Mouse (Mus musculus): Measurements from ENCODE around the gene Scrn1. TPM values are rescaled to one million over a fixed set of nuclear protein-coding genes. Genes with fewer than 3 reads are reported as not detected.

Gene Scrn1
- polyA plus RNA-seq, 1 experiment from 2014 or later = 0.34 TPM

- Histone ChIP-seq H3K27me3 (ENCODE audit: control insufficient read depth, insufficient read depth, low read depth, low read length) (no peaks in the 10 kb centered on the region), H3K36me3 (ENCODE audit: control insufficient read depth, insufficient read depth) (no peaks in the 10 kb centered on the region), H3K4me1 (ENCODE audit: control insufficient read depth, low read depth, low read length) (no peaks in the 10 kb centered on the region), H3K9me3 (replicated peaks; ENCODE audit: control insufficient read depth, low read length) (no peaks in the 10 kb centered on the region), H3K27ac (ENCODE audit: low read length) (no peak overlapping the region), H3K9ac (ENCODE audit: low read depth, low read length) (no peak overlapping the region), H3K4me3 (ENCODE audit: low read depth, low read length) (no peak overlapping the region), H3K4me2 (ENCODE audit: low read depth, low read length) (no peak overlapping the region)
- no peak for ATAC-seq (ENCODE audit: low read depth)
- WGBS (ENCODE audit: insufficient replicate concordance) = 59% methylated on average over 5 of the region's 5 CpGs
Measured at GRCm38 (mm10) chr6:54478646-54479324, 87.5 kb downstream of the Scrn1 start.

- Histone ChIP-seq H3K27me3 (ENCODE audit: control insufficient read depth, insufficient read depth, low read depth, low read length) (no peaks in the 10 kb centered on the region), H3K4me2 (ENCODE audit: low read depth, low read length) (no peak overlapping the region), H3K9me3 (replicated peaks; ENCODE audit: control insufficient read depth, low read length) (no peaks in the 10 kb centered on the region), H3K4me1 (ENCODE audit: control insufficient read depth, low read depth, low read length) (no peaks in the 10 kb centered on the region), H3K9ac (ENCODE audit: low read depth, low read length) (no peak overlapping the region), H3K27ac (ENCODE audit: low read length) (no peak overlapping the region), H3K36me3 (ENCODE audit: control insufficient read depth, insufficient read depth) (no peaks in the 10 kb centered on the region), H3K4me3 (ENCODE audit: low read depth, low read length) (no peak overlapping the region)
- no peak for ATAC-seq (ENCODE audit: low read depth)
- 71% methylated on average over 19 of the region's 19 CpGs for WGBS (ENCODE audit: insufficient replicate concordance)
Measured at GRCm38 (mm10) chr6:54475926-54476667, 90.2 kb downstream of the Scrn1 start.

GRCm38 (mm10) chr6:54472846-54473715, 93.2 kb downstream of the Scrn1 start:
- H3K4me2 ChIP-seq (ENCODE audit: low read depth, low read length) = no peak overlapping the region
- H3K4me1 ChIP-seq (ENCODE audit: control insufficient read depth, low read depth, low read length) = no peaks in the 10 kb centered on the region
- H3K27ac ChIP-seq (ENCODE audit: low read length) = no peak overlapping the region
- H3K9ac ChIP-seq (ENCODE audit: low read depth, low read length) = no peak overlapping the region
- no peak for ATAC-seq (ENCODE audit: low read depth)
- no peak overlapping the region for H3K4me3 ChIP-seq (ENCODE audit: low read depth, low read length)
- H3K27me3 ChIP-seq (ENCODE audit: control insufficient read depth, insufficient read depth, low read depth, low read length) = no peaks in the 10 kb centered on the region
- H3K36me3 ChIP-seq (ENCODE audit: control insufficient read depth, insufficient read depth) = no peaks in the 10 kb centered on the region
- no peaks in the 10 kb centered on the region for H3K9me3 ChIP-seq (replicated peaks; ENCODE audit: control insufficient read depth, low read length)
- 55% methylated on average over 8 of the region's 8 CpGs for WGBS (ENCODE audit: insufficient replicate concordance)

- Histone ChIP-seq H3K27me3 (ENCODE audit: control insufficient read depth, insufficient read depth, low read depth, low read length) (no peaks in the 10 kb centered on the region), H3K36me3 (ENCODE audit: control insufficient read depth, insufficient read depth) (no peaks in the 10 kb centered on the region), H3K4me3 (ENCODE audit: low read depth, low read length) (no peak overlapping the region), H3K4me2 (ENCODE audit: low read depth, low read length) (no peak overlapping the region), H3K27ac (ENCODE audit: low read length) (no peak overlapping the region), H3K9ac (ENCODE audit: low read depth, low read length) (no peak overlapping the region), H3K4me1 (ENCODE audit: control insufficient read depth, low read depth, low read length) (no peaks in the 10 kb centered on the region), H3K9me3 (replicated peaks; ENCODE audit: control insufficient read depth, low read length) (no peaks in the 10 kb centered on the region)
- 59% methylated on average over 7 of the region's 7 CpGs for WGBS (ENCODE audit: insufficient replicate concordance)
- no peak for ATAC-seq (ENCODE audit: low read depth)
Measured at GRCm38 (mm10) chr6:54471866-54472265, 94.4 kb downstream of the Scrn1 start.

GRCm38 (mm10) chr6:54467371-54467770, 98.9 kb downstream of the Scrn1 start:
- no peak overlapping the region for H3K4me2 ChIP-seq (ENCODE audit: low read depth, low read length)
- H3K9ac ChIP-seq (ENCODE audit: low read depth, low read length) = no peak overlapping the region
- no peaks in the 10 kb centered on the region for H3K4me1 ChIP-seq (ENCODE audit: control insufficient read depth, low read depth, low read length)
- no peak for ATAC-seq (ENCODE audit: low read depth)
- H3K36me3 ChIP-seq (ENCODE audit: control insufficient read depth, insufficient read depth) = no peaks in the 10 kb centered on the region
- 63% methylated on average over 3 of the region's 3 CpGs for WGBS (ENCODE audit: insufficient replicate concordance)
- no peak overlapping the region for H3K4me3 ChIP-seq (ENCODE audit: low read depth, low read length)
- no peak overlapping the region for H3K27ac ChIP-seq (ENCODE audit: low read length)
- no peaks in the 10 kb centered on the region for H3K27me3 ChIP-seq (ENCODE audit: control insufficient read depth, insufficient read depth, low read depth, low read length)
- H3K9me3 ChIP-seq (replicated peaks; ENCODE audit: control insufficient read depth, low read length) = no peaks in the 10 kb centered on the region

GRCm38 (mm10) chr6:54464926-54465325, 101.4 kb downstream of the Scrn1 start:
- WGBS (ENCODE audit: insufficient replicate concordance) = 48% methylated on average over 4 of the region's 4 CpGs
- no peaks in the 10 kb centered on the region for H3K27me3 ChIP-seq (ENCODE audit: control insufficient read depth, insufficient read depth, low read depth, low read length)
- no peak for ATAC-seq (ENCODE audit: low read depth)
- H3K36me3 ChIP-seq (ENCODE audit: control insufficient read depth, insufficient read depth) = no peaks in the 10 kb centered on the region
- no peak overlapping the region for H3K4me2 ChIP-seq (ENCODE audit: low read depth, low read length)
- no peak overlapping the region for H3K27ac ChIP-seq (ENCODE audit: low read length)
- H3K4me1 ChIP-seq (ENCODE audit: control insufficient read depth, low read depth, low read length) = no peaks in the 10 kb centered on the region
- H3K9ac ChIP-seq (ENCODE audit: low read depth, low read length) = no peak overlapping the region
- H3K9me3 ChIP-seq (replicated peaks; ENCODE audit: control insufficient read depth, low read length) = no peaks in the 10 kb centered on the region
- no peak overlapping the region for H3K4me3 ChIP-seq (ENCODE audit: low read depth, low read length)

- Histone ChIP-seq H3K27me3 (ENCODE audit: control insufficient read depth, insufficient read depth, low read depth, low read length) (no peaks in the 10 kb centered on the region), H3K4me1 (ENCODE audit: control insufficient read depth, low read depth, low read length) (no peaks in the 10 kb centered on the region), H3K4me2 (ENCODE audit: low read depth, low read length) (no peak overlapping the region), H3K27ac (ENCODE audit: low read length) (no peak overlapping the region), H3K9me3 (replicated peaks; ENCODE audit: control insufficient read depth, low read length) (no peaks in the 10 kb centered on the region), H3K4me3 (ENCODE audit: low read depth, low read length) (no peak overlapping the region), H3K36me3 (ENCODE audit: control insufficient read depth, insufficient read depth) (no peaks in the 10 kb centered on the region), H3K9ac (ENCODE audit: low read depth, low read length) (no peak overlapping the region)
- ATAC-seq (ENCODE audit: low read depth) = no peak
- WGBS (ENCODE audit: insufficient replicate concordance) = 36% methylated on average over 8 of the region's 8 CpGs
Measured at GRCm38 (mm10) chr6:54463701-54464458, 102.4 kb downstream of the Scrn1 start.

- 74% methylated on average over 6 of the region's 6 CpGs for WGBS (ENCODE audit: insufficient replicate concordance)
- no peak overlapping the region for H3K9ac ChIP-seq (ENCODE audit: low read depth, low read length)
Measured at GRCm38 (mm10) chr6:54462766-54463165, 103.5 kb downstream of the Scrn1 start.

More at GRCm38 (mm10) chr6:54462766-54463165, 103.5 kb downstream of the Scrn1 start:
- Histone ChIP-seq H3K4me3 (ENCODE audit: low read depth, low read length) (no peak overlapping the region), H3K27ac (ENCODE audit: low read length) (no peak overlapping the region), H3K4me1 (ENCODE audit: control insufficient read depth, low read depth, low read length) (no peaks in the 10 kb centered on the region), H3K9me3 (replicated peaks; ENCODE audit: control insufficient read depth, low read length) (no peaks in the 10 kb centered on the region), H3K27me3 (ENCODE audit: control insufficient read depth, insufficient read depth, low read depth, low read length) (no peaks in the 10 kb centered on the region), H3K4me2 (ENCODE audit: low read depth, low read length) (no peak overlapping the region), H3K36me3 (ENCODE audit: control insufficient read depth, insufficient read depth) (no peaks in the 10 kb centered on the region)
- ATAC-seq (ENCODE audit: low read depth) = no peak
